In genomic region chr9:41321521-41321920, GRCm38 (mm10) we compare ENCODE assay signal across 16 mouse cellular contexts.
"Had no signal": no experiment of that assay in that cellular context is flagged by ENCODE, and none has a peak within 500 bp of the region (broad histone marks: within the 10 kb centered on the region; RNA-seq: fewer than 3 reads in every experiment).

No protein-coding gene starts in this region.

- H3K27me3 ChIP-seq: limb, embryonic 12.5 days; limb, embryonic 15.5 days; megakaryocyte, embryonic 14.5 days; midbrain, embryonic 12.5 days had no signal

- H3K9me3 ChIP-seq: limb, embryonic 15.5 days; megakaryocyte, embryonic 14.5 days; midbrain, embryonic 12.5 days had no signal

- H3K4me1 ChIP-seq: megakaryocyte, embryonic 14.5 days had no signal

- DNase-seq: kidney, adult 2 months; kidney, postnatal 25 days; left cerebral cortex, postnatal 4 days; liver, postnatal 0 days; lung, embryonic 14.5 days; lung, postnatal 36 days; thymus, adult 18-20 months; thymus, postnatal 36 days had no signal

- ATAC-seq: intestine, postnatal 0 days; liver, postnatal 0 days; lung, postnatal 0 days had no signal

- H3K36me3 ChIP-seq: limb, embryonic 12.5 days; limb, embryonic 15.5 days; midbrain, embryonic 12.5 days had no signal

- H3K4me3 ChIP-seq: limb, embryonic 12.5 days; limb, embryonic 15.5 days; megakaryocyte, embryonic 14.5 days; midbrain, embryonic 12.5 days had no signal

- H3K27ac ChIP-seq: limb, embryonic 12.5 days; limb, embryonic 15.5 days; liver, embryonic 14.5 days; midbrain, embryonic 12.5 days had no signal

- H3K9ac ChIP-seq: limb, embryonic 12.5 days; limb, embryonic 15.5 days; liver, embryonic 14.5 days; liver, postnatal 0 days; lung, embryonic 14.5 days; midbrain, embryonic 12.5 days had no signal

- H3K4me2 ChIP-seq: limb, embryonic 12.5 days; limb, embryonic 15.5 days; liver, embryonic 11.5 days; lung, embryonic 14.5 days; midbrain, embryonic 12.5 days had no signal
